Mouse (Mus musculus): ENCODE results near the gene 4930556J24Rik.
"Not testable (repeated sequence)": the region's sequence is repeated elsewhere in the genome, so short reads cannot be mapped to it uniquely, and the experiment has no call there.

4930556J24Rik gene

GRCm38 (mm10) chr11:3970361-3970760 lies 6.2 kb downstream of the 4930556J24Rik start:
- no peak for DNase-seq

- no peak for DNase-seq
Measured at GRCm38 (mm10) chr11:3969837-3970236, 6.7 kb downstream of the 4930556J24Rik start.

- no peak for DNase-seq
Measured at GRCm38 (mm10) chr11:3964416-3965172, 12.0 kb downstream of the 4930556J24Rik start.

GRCm38 (mm10) chr11:3963610-3964415 lies 12.8 kb downstream of the 4930556J24Rik start, which contains the start of gene Pes1:
Pes1 (plus strand) TSS chr11:3963975.
- peak; percentile 80 for DNase-seq

- DNase-seq: no peak
Measured at GRCm38 (mm10) chr11:3963155-3963554, 13.4 kb downstream of the 4930556J24Rik start.

GRCm38 (mm10) chr11:3961761-3962160 lies 14.8 kb downstream of the 4930556J24Rik start:
- no peak for DNase-seq

GRCm38 (mm10) chr11:3960901-3961300 lies 15.7 kb downstream of the 4930556J24Rik start:
- DNase-seq: no peak

- DNase-seq: not testable (repeated sequence)
Measured at GRCm38 (mm10) chr11:3955371-3955770, 21.2 kb downstream of the 4930556J24Rik start.

- DNase-seq: not testable (repeated sequence)
Measured at GRCm38 (mm10) chr11:3954876-3955275, 21.7 kb downstream of the 4930556J24Rik start.

- no peak for DNase-seq
Measured at GRCm38 (mm10) chr11:3946386-3946785, 30.2 kb downstream of the 4930556J24Rik start.

GRCm38 (mm10) chr11:3941371-3941770 lies 35.2 kb downstream of the 4930556J24Rik start:
- DNase-seq: no peak

GRCm38 (mm10) chr11:3937321-3937874 lies 39.2 kb downstream of the 4930556J24Rik start:
- DNase-seq: no peak

- DNase-seq: no peak
Measured at GRCm38 (mm10) chr11:3936318-3936717, 40.3 kb downstream of the 4930556J24Rik start.

- no peak for DNase-seq
Measured at GRCm38 (mm10) chr11:3935135-3935534, 41.4 kb downstream of the 4930556J24Rik start.

- no peak for DNase-seq
Measured at GRCm38 (mm10) chr11:3933756-3934285, 42.8 kb downstream of the 4930556J24Rik start.

- DNase-seq: peak; percentile 74
Measured at GRCm38 (mm10) chr11:3931511-3932211, 44.9 kb downstream of the 4930556J24Rik start, which contains the start of gene Tcn2. Tcn2 (minus strand) TSS chr11:3932159.

GRCm38 (mm10) chr11:3930931-3931330 lies 45.6 kb downstream of the 4930556J24Rik start:
- DNase-seq: no peak

- DNase-seq: no peak
Measured at GRCm38 (mm10) chr11:3930019-3930418, 46.6 kb downstream of the 4930556J24Rik start.

GRCm38 (mm10) chr11:3925916-3926315 lies 50.7 kb downstream of the 4930556J24Rik start:
- DNase-seq: no peak

GRCm38 (mm10) chr11:3922731-3923130 lies 53.8 kb downstream of the 4930556J24Rik start:
- DNase-seq: no peak

GRCm38 (mm10) chr11:3922115-3922514 lies 54.5 kb downstream of the 4930556J24Rik start:
- no peak for DNase-seq

- peak; percentile 65 for DNase-seq
Measured at GRCm38 (mm10) chr11:3921281-3921850, 55.2 kb downstream of the 4930556J24Rik start.
